Mouse (Mus musculus) liver, embryonic 14.5 days (tissue): Measurements from ENCODE around the gene Ush2a. TPM values are rescaled to one million over a fixed set of nuclear protein-coding genes. Genes with fewer than 3 reads are reported as not detected.

Source experiments
- ATAC-seq: fragments of 200-750 bp; cut with Nextera tagmentation; 2 replicates; pipeline ENCODE4 v1.8.0; 2017; ENCODE audit warnings: moderate number of reproducible peaks, mild to moderate bottlenecking, moderate library complexity; ENCODE audit not compliant: insufficient read depth
- DNase-seq, 3 experiments: peaks; one replicate each; pipeline ENCODE4 v3.0.0-alpha.2; 2012 to 2013; ENCODE audit warnings: low read depth in 3 of 3, low spot score in 3 of 3
- H3K27ac ChIP-seq: fragments of 300-500 bp; sonication (generic); 2 replicates; pipeline ENCODE4 v1.5.1; 2014; ENCODE audit warnings: moderate library complexity, mild to moderate bottlenecking, control low read depth, inconsistent platforms
- H3K27me3 ChIP-seq: fragments of 300-500 bp; sonication (generic); 2 replicates; pipeline ENCODE4 v1.6.1; 2014; ENCODE audit warnings: mild to moderate bottlenecking, low read length, moderate library complexity; ENCODE audit not compliant: control insufficient read depth, insufficient read depth
- H3K36me3 ChIP-seq: fragments of 300-500 bp; sonication (generic); replicated peaks from 2 replicates; pipeline ENCODE4 v1.6.1; 2014; ENCODE audit warnings: low read depth; ENCODE audit not compliant: control insufficient read depth, insufficient read depth
- H3K4me1 ChIP-seq, 2 experiments: fragments of 200-500 bp in 1 of 2; fragments of 300-500 bp in 1 of 2; sonication (generic) in 1 of 2; replicated peaks; 2 replicates each; pipeline ENCODE4 v1.6.1; 2012 to 2014; ENCODE audit warnings: antibody characterized with exemption in 1 of 2, inconsistent platforms in 1 of 2, low read length in 1 of 2; ENCODE audit not compliant: control insufficient read depth in 2 of 2, insufficient read depth in 2 of 2
- H3K4me2 ChIP-seq: fragments of 300-500 bp; sonication (generic); 2 replicates; pipeline ENCODE4 v1.6.1; 2014; ENCODE audit warnings: low read depth, mild to moderate bottlenecking, control low read depth, moderate library complexity
- H3K4me3 ChIP-seq, 2 experiments: fragments of 200-500 bp in 1 of 2; fragments of 300-500 bp in 1 of 2; sonication (generic) in 1 of 2; 2 replicates each; pipeline ENCODE4 v1.5.1; 2012 to 2014; ENCODE audit warnings: low read depth in 2 of 2, low read length in 2 of 2, mild to moderate bottlenecking in 2 of 2, control low read depth in 1 of 2, inconsistent platforms in 1 of 2, moderate library complexity in 1 of 2; ENCODE audit not compliant: insufficient read depth in 1 of 2
- H3K9ac ChIP-seq: fragments of 300-500 bp; sonication (generic); replicated peaks from 2 replicates; pipeline ENCODE4 v1.6.1; 2014; ENCODE audit warnings: mild to moderate bottlenecking, control low read depth, moderate library complexity
- H3K9me3 ChIP-seq: fragments of 300-500 bp; sonication (generic); 2 replicates; pipeline ENCODE4 v1.6.1; 2016; ENCODE audit warnings: low read length, mixed read lengths; ENCODE audit not compliant: control insufficient read depth
- CTCF ChIP-seq: IDR thresholded peaks from 2 replicates; pipeline ENCODE4 v1.5.1; 2016; ENCODE audit warnings: antibody characterized with exemption, low read depth, control low read depth
- EP300 ChIP-seq: IDR thresholded peaks from 2 replicates; pipeline ENCODE4 v1.6.1; 2016; ENCODE audit warnings: antibody characterized with exemption, low read depth
- WGBS: fragments of 180-500 bp; shearing (Covaris S2); extraction: QIAGEN DNeasy Blood & Tissue Kit; methylation state at CpG from one replicate; pipeline ENCODE4 v1.1.7; 2014; ENCODE audit not compliant: insufficient replicate concordance; 5-methylcytosine and 5-hydroxymethylcytosine counted together
- polyA plus RNA-seq, 2 experiments: library from polyadenylated mRNA; depleted of rRNA in 1 of 2; stranded (reverse) in 1 of 2; unstranded in 1 of 2; fragments of >200 nt; fragmentation: Nextera tagmentation in 1 of 2; extraction: Ambion mirVana in 1 of 2; gene quantifications; 2 replicates each; pipeline versions ENCODE4 v1.2.1 to v1.2.3; 2012 to 2014

Gene Ush2a
- polyA plus RNA-seq, 2 experiments = 0.02 TPM; not detected in 1

GRCm38 (mm10) chr1:188678189-188678588 lies 416.4 kb downstream of the Ush2a start:
- H3K4me2 ChIP-seq = no peak overlapping the region
- H3K4me3 ChIP-seq = no peak overlapping the region
- DNase-seq (no peak), ATAC-seq (no peak)
- no peaks in the 10 kb centered on the region for H3K9me3 ChIP-seq
- no peak overlapping the region for H3K9ac ChIP-seq
- H3K27ac ChIP-seq = no peak overlapping the region
- H3K4me1 ChIP-seq = peaks cover 0 to 4% of the 10 kb centered on the region in 2 experiments; a peak in 1 of 4 replicates
- TF ChIP-seq EP300 (no peak), CTCF (no peak)
- 34% methylated on average over 8 of the region's 8 CpGs for WGBS
- no peaks in the 10 kb centered on the region for H3K36me3 ChIP-seq
- no peaks in the 10 kb centered on the region for H3K27me3 ChIP-seq

DNA sequence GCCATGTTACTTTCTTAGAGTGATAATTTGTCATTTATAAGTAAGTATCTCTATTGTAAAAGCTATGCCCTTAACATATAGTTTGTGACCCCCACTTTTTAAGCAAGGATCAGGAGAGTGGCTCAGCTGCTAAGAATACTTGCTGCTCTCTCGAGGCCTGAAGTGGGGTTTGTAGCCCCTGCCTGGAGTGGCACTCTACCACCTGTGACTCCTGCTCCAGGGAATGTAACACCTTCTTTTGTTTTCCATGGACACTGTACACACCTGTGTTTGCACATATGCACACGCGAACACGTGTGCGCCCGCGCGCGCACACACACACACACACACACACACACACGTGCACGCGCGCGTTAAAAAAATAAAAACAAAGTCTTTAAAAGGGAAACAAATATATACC lies 424.5 kb downstream of the Ush2a start:
- Histone ChIP-seq H3K9me3 (no peaks in the 10 kb centered on the region), H3K4me3 (no peak overlapping the region), H3K9ac (no peak overlapping the region), H3K27me3 (no peaks in the 10 kb centered on the region), H3K4me1 (no peaks in the 10 kb centered on the region), H3K4me2 (no peak overlapping the region), H3K36me3 (no peaks in the 10 kb centered on the region), H3K27ac (no peak overlapping the region)
- 85% methylated on average over 14 of the region's 14 CpGs for WGBS
- TF ChIP-seq EP300 = no peak
- TF ChIP-seq CTCF = no peak
- DNase-seq = no peak
- no peak for ATAC-seq

GRCm38 (mm10) chr1:188696295-188696694 lies 434.5 kb downstream of the Ush2a start:
- no peak overlapping the region for H3K4me2 ChIP-seq
- WGBS = 46% methylated on average over 2 of the region's 2 CpGs
- H3K36me3 ChIP-seq = no peaks in the 10 kb centered on the region
- H3K9ac ChIP-seq = no peak overlapping the region
- no peaks in the 10 kb centered on the region for H3K9me3 ChIP-seq
- no peak for ATAC-seq
- no peak overlapping the region for H3K27ac ChIP-seq
- H3K4me1 ChIP-seq = no peaks in the 10 kb centered on the region
- no peak overlapping the region for H3K4me3 ChIP-seq
- no peak for TF ChIP-seq EP300
- no peak for TF ChIP-seq CTCF
- no peak for DNase-seq
- H3K27me3 ChIP-seq = no peaks in the 10 kb centered on the region

GRCm38 (mm10) chr1:188708176-188708575 lies 446.4 kb downstream of the Ush2a start:
- H3K27ac ChIP-seq = no peak overlapping the region
- H3K4me3 ChIP-seq = no peak overlapping the region
- no peaks in the 10 kb centered on the region for H3K36me3 ChIP-seq
- no peaks in the 10 kb centered on the region for H3K27me3 ChIP-seq
- H3K4me2 ChIP-seq = no peak overlapping the region
- WGBS = 60% methylated on average over 4 of the region's 4 CpGs
- H3K9me3 ChIP-seq = no peaks in the 10 kb centered on the region
- DNase-seq (no peak), ATAC-seq (no peak)
- no peaks in the 10 kb centered on the region for H3K4me1 ChIP-seq
- TF ChIP-seq EP300 = no peak
- TF ChIP-seq CTCF = peak; percentile 30; the same call in 1 of the 2 replicates
- H3K9ac ChIP-seq = no peak overlapping the region

- WGBS = 70% methylated on average over 10 of the region's 10 CpGs
- no peak overlapping the region for H3K4me3 ChIP-seq
- H3K4me1 ChIP-seq = no peaks in the 10 kb centered on the region
- TF ChIP-seq CTCF = no peak
- TF ChIP-seq EP300 = no peak
- no peak overlapping the region for H3K4me2 ChIP-seq
- no peaks in the 10 kb centered on the region for H3K36me3 ChIP-seq
- H3K9me3 ChIP-seq = no peaks in the 10 kb centered on the region
- ATAC-seq = no peak
- H3K27ac ChIP-seq = no peak overlapping the region
- no peak overlapping the region for H3K9ac ChIP-seq
- DNase-seq = no peak
- H3K27me3 ChIP-seq = no peaks in the 10 kb centered on the region
These were observed 446.9 kb downstream of the Ush2a start for GRCm38 (mm10) chr1:188708694-188709093.
